Mouse (Mus musculus): ENCODE data around the gene Rpl19. TPM values are rescaled to one million over a fixed set of nuclear protein-coding genes. Genes with fewer than 3 reads are reported as not detected.
A peak's percentile ranks its signal among the peaks of the same experiment; 100 is the strongest.

The Rpl19 gene
- polyA plus RNA-seq, 1 experiment from 2014 or later, result 863 TPM

- Histone ChIP-seq H3K4me2 (replicated peaks; ENCODE audit: low read depth) (peak within 1 kb of the TSS; percentile 71), H3K9ac (ENCODE audit: low read length) (peak within 1 kb of the TSS; percentile 41), H3K27me3 (ENCODE audit: control insufficient read depth, insufficient read depth, low read length) (no peaks in the 10 kb centered on the region; the same call in none of the 2 replicates), H3K9me3 (ENCODE audit: control insufficient read depth, low read length) (no peaks in the 10 kb centered on the region), H3K36me3 (ENCODE audit: control insufficient read depth, insufficient read depth, low read length) (no peaks in the 10 kb centered on the region), H3K4me1 (replicated peaks; ENCODE audit: control insufficient read depth, insufficient read depth) (0 out of 2 replicates have a peak, but pooled peaks cover 2% of the 10 kb centered on the region), H3K27ac (replicated peaks) (no peak within 1 kb of the TSS), H3K4me3 (ENCODE audit: low read depth, low read length) (peak within 1 kb of the TSS; percentile 40)
- TF ChIP-seq EP300 (optimal IDR thresholded peaks at IDR 0.05), result no peak
- TF ChIP-seq CTCF (IDR thresholded peaks at IDR 0.05; ENCODE audit: low read depth), result no peak
- 4% methylated on average over 27 of the region's 48 CpGs for WGBS
- ATAC-seq (ENCODE audit: low FRiP score, low TSS enrichment) (peak; percentile 49), DNase-seq (ENCODE audit: low spot score) (peak; percentile 62)
These were observed 26.7 kb downstream of the Rpl19 start, which contains the start of gene Stac2 for GRCm38 (mm10) chr11:98052989-98053834. Gene Stac2, minus strand, starts transcription at chr11:98053462.

DNA sequence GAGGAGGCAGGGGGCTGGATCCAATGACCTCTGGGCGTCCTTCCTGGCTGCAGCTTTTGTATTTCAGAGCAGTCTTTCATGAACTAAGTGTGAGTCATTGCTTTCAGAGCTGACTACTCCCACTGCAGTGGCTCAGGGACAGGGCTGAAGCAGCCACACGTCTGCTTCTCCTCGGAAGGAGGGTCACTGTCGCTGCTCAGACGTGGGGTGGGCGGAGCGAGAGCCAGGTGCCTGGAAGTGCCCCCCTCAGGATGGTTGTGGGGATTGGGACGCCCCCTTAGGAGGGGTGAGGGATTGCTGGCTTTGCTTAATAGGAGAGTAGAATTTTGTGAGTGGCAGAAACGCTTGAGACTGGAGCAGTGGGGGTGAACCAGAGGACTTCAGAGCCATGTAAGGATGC, 31.0 kb downstream of the Rpl19 start:
- no peak for DNase-seq (ENCODE audit: low spot score)
- TF ChIP-seq EP300 (optimal IDR thresholded peaks at IDR 0.05) (no peak), CTCF (IDR thresholded peaks at IDR 0.05; ENCODE audit: low read depth) (no peak)
- H3K9ac ChIP-seq (ENCODE audit: low read length), result 0 out of 2 replicates have a peak overlapping the region, but pooled peaks have one; percentile 23
- H3K27ac ChIP-seq (replicated peaks), result 0 out of 2 replicates have a peak overlapping the region, but pooled peaks have one; percentile 5
- no peak overlapping the region for H3K4me2 ChIP-seq (replicated peaks; ENCODE audit: low read depth)
- 13% methylated on average over 9 of the region's 9 CpGs for WGBS
- no peak overlapping the region for H3K4me3 ChIP-seq (ENCODE audit: low read depth, low read length)
- H3K9me3 ChIP-seq (ENCODE audit: control insufficient read depth, low read length), result no peaks in the 10 kb centered on the region
- ATAC-seq (ENCODE audit: low FRiP score, low TSS enrichment), result peak; percentile 63
- H3K36me3 ChIP-seq (ENCODE audit: control insufficient read depth, insufficient read depth, low read length), result no peaks in the 10 kb centered on the region
- H3K4me1 ChIP-seq (replicated peaks; ENCODE audit: control insufficient read depth, insufficient read depth), result no peaks in the 10 kb centered on the region
- H3K27me3 ChIP-seq (ENCODE audit: control insufficient read depth, insufficient read depth, low read length), result no peaks in the 10 kb centered on the region; the same call in 1 of the 2 replicates

DNA sequence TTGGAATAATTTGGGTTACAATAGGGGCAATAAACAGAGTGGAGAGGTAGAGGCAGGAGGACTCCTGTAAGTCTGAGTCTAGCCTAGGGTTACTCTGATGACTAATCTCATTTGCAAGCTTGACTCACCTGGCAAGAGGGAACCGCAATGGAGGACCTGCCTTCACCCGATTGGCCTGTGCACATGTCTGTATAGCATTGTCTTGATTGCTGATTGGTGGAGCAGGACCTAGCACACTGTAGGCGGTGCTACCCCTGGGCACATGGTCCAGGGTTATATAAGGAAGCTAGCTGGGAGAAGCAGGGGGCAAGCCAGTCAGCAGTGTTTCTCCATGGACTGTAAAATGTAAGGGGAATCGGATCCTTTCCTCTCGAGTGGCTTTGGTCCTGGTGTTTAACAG, 31.5 kb downstream of the Rpl19 start:
- ATAC-seq (ENCODE audit: low FRiP score, low TSS enrichment), result peak; percentile 83

DNA sequence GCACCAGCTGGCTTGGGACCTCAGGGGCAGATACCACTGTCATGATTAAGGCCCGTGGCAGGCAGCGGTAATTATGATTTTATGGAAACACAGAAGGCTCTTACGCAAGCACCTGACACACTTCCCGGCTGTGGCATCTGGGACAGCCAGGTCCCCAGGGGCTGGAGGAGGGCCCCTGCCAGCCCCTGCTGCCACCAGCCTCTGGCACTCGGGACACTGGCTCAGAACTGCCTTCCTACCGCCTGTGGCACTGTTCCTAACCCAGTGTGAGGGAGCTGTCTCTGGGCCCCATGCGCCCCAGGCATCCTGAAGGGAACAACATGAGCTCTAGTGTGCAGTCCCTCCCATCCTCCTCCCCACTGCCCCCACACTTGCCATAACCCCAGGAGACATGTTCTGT, 33.2 kb downstream of the Rpl19 start:
- H3K9ac ChIP-seq (ENCODE audit: low read length), result no peak overlapping the region
- TF ChIP-seq CTCF (IDR thresholded peaks at IDR 0.05; ENCODE audit: low read depth) (no peak), EP300 (optimal IDR thresholded peaks at IDR 0.05) (no peak)
- H3K27ac ChIP-seq (replicated peaks), result no peak overlapping the region
- H3K27me3 ChIP-seq (ENCODE audit: control insufficient read depth, insufficient read depth, low read length), result no peaks in the 10 kb centered on the region
- WGBS, result 61% methylated on average over 7 of the region's 7 CpGs
- no peak overlapping the region for H3K4me3 ChIP-seq (ENCODE audit: low read depth, low read length)
- H3K4me1 ChIP-seq (replicated peaks; ENCODE audit: control insufficient read depth, insufficient read depth), result no peaks in the 10 kb centered on the region
- H3K4me2 ChIP-seq (replicated peaks; ENCODE audit: low read depth), result no peak overlapping the region
- ATAC-seq (ENCODE audit: low FRiP score, low TSS enrichment) (no peak), DNase-seq (ENCODE audit: low spot score) (no peak)
- no peaks in the 10 kb centered on the region for H3K9me3 ChIP-seq (ENCODE audit: control insufficient read depth, low read length)
- H3K36me3 ChIP-seq (ENCODE audit: control insufficient read depth, insufficient read depth, low read length), result no peaks in the 10 kb centered on the region

More for the DNA sequence above, 31.5 kb downstream of the Rpl19 start:
- Histone ChIP-seq H3K9me3 (ENCODE audit: control insufficient read depth, low read length) (no peaks in the 10 kb centered on the region), H3K9ac (ENCODE audit: low read length) (no peak overlapping the region), H3K27ac (replicated peaks) (no peak overlapping the region), H3K27me3 (ENCODE audit: control insufficient read depth, insufficient read depth, low read length) (no peaks in the 10 kb centered on the region; the same call in 1 of the 2 replicates), H3K36me3 (ENCODE audit: control insufficient read depth, insufficient read depth, low read length) (no peaks in the 10 kb centered on the region), H3K4me1 (replicated peaks; ENCODE audit: control insufficient read depth, insufficient read depth) (no peaks in the 10 kb centered on the region), H3K4me3 (ENCODE audit: low read depth, low read length) (no peak overlapping the region), H3K4me2 (replicated peaks; ENCODE audit: low read depth) (no peak overlapping the region)
- WGBS, result 84% methylated on average over 5 of the region's 5 CpGs
- peak; percentile 52 for DNase-seq (ENCODE audit: low spot score)
- TF ChIP-seq EP300 (optimal IDR thresholded peaks at IDR 0.05) (no peak), CTCF (IDR thresholded peaks at IDR 0.05; ENCODE audit: low read depth) (no peak)

DNA sequence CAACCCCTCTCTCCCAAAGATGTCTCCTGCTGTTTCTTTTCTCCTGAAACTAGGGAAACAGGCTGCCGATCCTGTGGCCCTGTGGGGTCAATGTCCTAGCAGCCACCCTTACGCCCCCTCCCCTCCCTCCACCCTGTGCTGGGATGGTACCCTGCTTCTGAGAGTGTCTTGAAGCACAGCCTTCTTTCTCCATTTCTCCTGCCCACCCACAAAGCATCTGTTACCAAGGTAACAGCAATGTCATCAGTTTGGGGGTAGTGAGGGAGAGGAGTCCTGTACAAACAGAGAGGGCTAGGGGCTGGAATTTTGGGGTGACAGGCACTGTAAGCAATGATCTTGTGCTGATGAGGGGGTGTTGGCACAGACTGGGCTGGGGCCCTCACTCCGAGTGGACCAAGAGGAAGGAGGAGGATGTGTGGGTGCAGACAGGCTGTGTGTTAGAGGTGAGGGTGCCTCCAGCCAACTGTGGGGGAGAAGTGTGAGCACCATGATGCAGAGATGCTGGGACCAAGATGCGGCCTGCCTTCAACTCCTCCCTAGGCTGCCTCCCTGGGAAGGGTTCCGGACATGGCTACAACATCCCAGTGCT, 33.7 kb downstream of the Rpl19 start:
- Histone ChIP-seq H3K27ac (replicated peaks) (no peak overlapping the region), H3K4me2 (replicated peaks; ENCODE audit: low read depth) (no peak overlapping the region), H3K36me3 (ENCODE audit: control insufficient read depth, insufficient read depth, low read length) (no peaks in the 10 kb centered on the region), H3K9ac (ENCODE audit: low read length) (no peak overlapping the region), H3K4me1 (replicated peaks; ENCODE audit: control insufficient read depth, insufficient read depth) (no peaks in the 10 kb centered on the region), H3K4me3 (ENCODE audit: low read depth, low read length) (no peak overlapping the region), H3K27me3 (ENCODE audit: control insufficient read depth, insufficient read depth, low read length) (no peaks in the 10 kb centered on the region), H3K9me3 (ENCODE audit: control insufficient read depth, low read length) (no peaks in the 10 kb centered on the region)
- DNase-seq (ENCODE audit: low spot score) (no peak), ATAC-seq (ENCODE audit: low FRiP score, low TSS enrichment) (no peak)
- TF ChIP-seq EP300 (optimal IDR thresholded peaks at IDR 0.05), result no peak
- TF ChIP-seq CTCF (IDR thresholded peaks at IDR 0.05; ENCODE audit: low read depth), result no peak
- 79% methylated on average over 5 of the region's 5 CpGs for WGBS

GRCm38 (mm10) chr11:98061441-98061840, 34.9 kb downstream of the Rpl19 start:
- Histone ChIP-seq H3K9me3 (ENCODE audit: control insufficient read depth, low read length) (no peaks in the 10 kb centered on the region), H3K4me3 (ENCODE audit: low read depth, low read length) (no peak overlapping the region), H3K27me3 (ENCODE audit: control insufficient read depth, insufficient read depth, low read length) (no peaks in the 10 kb centered on the region), H3K27ac (replicated peaks) (no peak overlapping the region), H3K36me3 (ENCODE audit: control insufficient read depth, insufficient read depth, low read length) (no peaks in the 10 kb centered on the region), H3K9ac (ENCODE audit: low read length) (no peak overlapping the region), H3K4me1 (replicated peaks; ENCODE audit: control insufficient read depth, insufficient read depth) (no peaks in the 10 kb centered on the region), H3K4me2 (replicated peaks; ENCODE audit: low read depth) (no peak overlapping the region)
- no peak for ATAC-seq (ENCODE audit: low FRiP score, low TSS enrichment)
- 70% methylated on average over 3 of the region's 3 CpGs for WGBS
- TF ChIP-seq EP300 (optimal IDR thresholded peaks at IDR 0.05) (no peak), CTCF (IDR thresholded peaks at IDR 0.05; ENCODE audit: low read depth) (no peak)
- no peak for DNase-seq (ENCODE audit: low spot score)
